Mouse (Mus musculus) gastrocnemius, adult 18-20 months (tissue): ENCODE results near the gene Cadps. TPM values are rescaled to one million over a fixed set of nuclear protein-coding genes. Genes with fewer than 3 reads are reported as not detected.

ENCODE experiments used
- DNase-seq: peaks from one replicate; pipeline ENCODE4 v3.0.0; 2021; ENCODE audit warnings: low spot score
- total RNA-seq, 2 experiments: library from RNA; stranded (reverse); gene quantifications; 2 replicates each; pipeline ENCODE4 v1.2.3; 2021

Gene Cadps
- total RNA-seq, 2 experiments from 2014 or later: 0.07 TPM; not detected in 1

- no peak for DNase-seq
Observed at GRCm38 (mm10) chr14:12393271-12393861, 429.5 kb downstream of the Cadps start.

- no peak for DNase-seq
Observed at GRCm38 (mm10) chr14:12391167-12391566, 431.7 kb downstream of the Cadps start.

- no peak for DNase-seq
Observed at GRCm38 (mm10) chr14:12388806-12389436, 434.0 kb downstream of the Cadps start.

GRCm38 (mm10) chr14:12388192-12388795 is 434.6 kb downstream of the Cadps start:
- DNase-seq: no peak

- no peak for DNase-seq
Observed at GRCm38 (mm10) chr14:12387176-12387575, 435.7 kb downstream of the Cadps start.

GRCm38 (mm10) chr14:12377883-12378282 is 445.0 kb downstream of the Cadps start:
- DNase-seq: no peak

- DNase-seq: no peak
Observed at GRCm38 (mm10) chr14:12377289-12377688, 445.6 kb downstream of the Cadps start.

GRCm38 (mm10) chr14:12375451-12375850 is 447.4 kb downstream of the Cadps start:
- no peak for DNase-seq

GRCm38 (mm10) chr14:12350271-12350916 is 472.5 kb downstream of the Cadps start:
- DNase-seq: no peak

GRCm38 (mm10) chr14:12349334-12350090 is 473.4 kb downstream of the Cadps start:
- no peak for DNase-seq

- DNase-seq: no peak
Observed at GRCm38 (mm10) chr14:12348089-12348488, 474.8 kb downstream of the Cadps start, which contains the start of gene Fezf2. Gene Fezf2 (minus strand): TSS chr14:12348189.

GRCm38 (mm10) chr14:12346865-12347600 is 475.8 kb downstream of the Cadps start:
- no peak for DNase-seq

GRCm38 (mm10) chr14:12346011-12346864 is 476.6 kb downstream of the Cadps start:
- DNase-seq: no peak

GRCm38 (mm10) chr14:12345241-12345921 is 477.5 kb downstream of the Cadps start:
- no peak for DNase-seq

- DNase-seq: no peak
Observed at GRCm38 (mm10) chr14:12344746-12345240, 478.1 kb downstream of the Cadps start.

GRCm38 (mm10) chr14:12344061-12344745 is 478.7 kb downstream of the Cadps start:
- no peak for DNase-seq

- no peak for DNase-seq
Observed at GRCm38 (mm10) chr14:12343451-12343941, 479.4 kb downstream of the Cadps start.

GRCm38 (mm10) chr14:12342458-12343131 is 480.3 kb downstream of the Cadps start:
- no peak for DNase-seq
